Mouse (Mus musculus) myocyte (in vitro differentiated cells): ENCODE measurements at regions not wholly inside any gene's neighbourhood (a gene's known extent, or its start where the extent isn't known, plus 50 kb on each side); places are given as distances from the start of the nearest gene placed in this dataset.

Experiments
- H3K27me3 ChIP-seq: one replicate; pipeline ENCODE4 v1.6.1; 2011; ENCODE audit not compliant: control insufficient read depth, insufficient read depth, insufficient read length
- H3K36me3 ChIP-seq: one replicate; pipeline ENCODE4 v1.6.1; 2011; ENCODE audit not compliant: control insufficient read depth, insufficient read depth
- H3K4me2 ChIP-seq: one replicate; pipeline ENCODE4 v1.6.1; 2011; ENCODE audit warnings: low read depth, control low read depth
- H3K4me3 ChIP-seq: one replicate; pipeline ENCODE4 v1.5.1; 2011; ENCODE audit warnings: mild to moderate bottlenecking, control low read depth, moderate library complexity
- H3K79me2 ChIP-seq: one replicate; pipeline ENCODE4 v1.6.1; 2011; ENCODE audit not compliant: control insufficient read depth, insufficient read depth
- H3ac ChIP-seq: one replicate; pipeline ENCODE4 v1.6.1; 2011; ENCODE audit not compliant: control insufficient read depth, insufficient read length
- CEBPB ChIP-seq: IDR thresholded peaks from 2 replicates; pipeline ENCODE4 v1.6.1; 2011; ENCODE audit warnings: mild to moderate bottlenecking, moderate library complexity; ENCODE audit not compliant: poor library complexity, insufficient read depth, severe bottlenecking
- E2F4 ChIP-seq: IDR thresholded peaks from one replicate; pipeline ENCODE4 v1.6.1; 2011; ENCODE audit warnings: mild to moderate bottlenecking, control low read depth, moderate library complexity; ENCODE audit not compliant: insufficient read depth
- MAX ChIP-seq: IDR thresholded peaks from one replicate; pipeline ENCODE4 v1.6.1; 2011; ENCODE audit warnings: low read depth, mild to moderate bottlenecking, control low read depth
- MYOD1 ChIP-seq, 3 experiments: IDR thresholded peaks; one replicate each; pipeline ENCODE4 v1.6.1; 2011; ENCODE audit warnings: control low read depth in 2 of 3, low read depth in 2 of 3, mild to moderate bottlenecking in 2 of 3, moderate library complexity in 1 of 3; ENCODE audit not compliant: insufficient read length in 2 of 3, control insufficient read depth in 1 of 3
- MYOG ChIP-seq, 3 experiments: IDR thresholded peaks; one replicate each; pipeline ENCODE4 v1.6.1; 2011; ENCODE audit warnings: control low read depth in 2 of 3, low read depth in 2 of 3, mild to moderate bottlenecking in 2 of 3; ENCODE audit not compliant: insufficient read length in 2 of 3, control insufficient read depth in 1 of 3, insufficient read depth in 1 of 3
- POLR2A ChIP-seq: IDR thresholded peaks from one replicate; pipeline ENCODE4 v1.6.1; 2011; ENCODE audit warnings: low read depth, mild to moderate bottlenecking, control low read depth, moderate library complexity; ENCODE audit not compliant: insufficient read length
- POLR2AphosphoS2 ChIP-seq: IDR thresholded peaks from one replicate; pipeline ENCODE4 v1.6.1; 2011; ENCODE audit warnings: low read depth, control low read depth; ENCODE audit not compliant: insufficient read length
- REST ChIP-seq: IDR thresholded peaks from one replicate; pipeline ENCODE4 v1.6.1; 2011; ENCODE audit warnings: mild to moderate bottlenecking, control low read depth, moderate library complexity; ENCODE audit not compliant: insufficient read depth, insufficient read length
- SRF ChIP-seq: IDR thresholded peaks from one replicate; pipeline ENCODE4 v1.6.1; 2011; ENCODE audit warnings: low read depth; ENCODE audit not compliant: control insufficient read depth, insufficient read length
- TCF12 ChIP-seq: IDR thresholded peaks from one replicate; pipeline ENCODE4 v1.6.1; 2011; ENCODE audit warnings: mild to moderate bottlenecking, control low read depth; ENCODE audit not compliant: poor library complexity, insufficient read depth, severe bottlenecking
- TCF3 ChIP-seq: IDR thresholded peaks from one replicate; pipeline ENCODE4 v1.6.1; 2011; ENCODE audit warnings: low read depth, control low read depth; ENCODE audit not compliant: insufficient read length
- USF1 ChIP-seq: IDR thresholded peaks from one replicate; pipeline ENCODE4 v1.6.1; 2011; ENCODE audit warnings: low read depth, mild to moderate bottlenecking, control low read depth, moderate library complexity

DNA sequence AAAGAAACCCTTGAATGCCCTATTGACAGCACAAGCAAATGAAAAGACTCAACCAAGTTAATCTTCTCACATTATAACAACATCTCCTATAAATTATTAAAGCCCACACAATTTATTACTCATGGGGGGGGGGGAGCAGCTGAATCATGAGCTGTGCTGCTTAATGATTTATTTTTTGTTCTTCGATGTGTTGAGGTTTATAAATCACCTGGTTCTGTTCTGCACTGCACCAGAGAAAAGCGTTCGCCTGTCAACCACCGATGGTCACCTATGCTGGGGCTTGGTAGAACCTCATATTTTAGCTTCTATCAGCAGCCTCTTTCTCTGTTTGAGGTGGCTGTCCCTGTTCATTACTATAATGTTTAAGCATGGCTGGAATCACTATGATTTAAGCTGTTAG is 174.4 kb upstream of the Adgrl2 start:
- TF ChIP-seq POLR2A (no peak), TCF12 (no peak), POLR2AphosphoS2 (no peak), TCF3 (no peak), SRF (no peak), MYOG (IDR thresholded peaks at IDR 0.05; ENCODE audit: control insufficient read depth in 1 of 3, insufficient read depth in 1 of 3, insufficient read length in 2 of 3, low read depth in 2 of 3) (no peak), MAX (no peak), MYOD1 (IDR thresholded peaks at IDR 0.05; ENCODE audit: control insufficient read depth in 1 of 3, insufficient read length in 2 of 3, low read depth in 2 of 3) (no peak), CEBPB (no peak), E2F4 (no peak), USF1 (no peak), REST (no peak)
- Histone ChIP-seq H3ac (no peak overlapping the region), H3K27me3 (no peaks in the 10 kb centered on the region), H3K4me2 (no peak overlapping the region), H3K79me2 (no peaks in the 10 kb centered on the region), H3K4me3 (no peak overlapping the region), H3K36me3 (no peaks in the 10 kb centered on the region)

DNA sequence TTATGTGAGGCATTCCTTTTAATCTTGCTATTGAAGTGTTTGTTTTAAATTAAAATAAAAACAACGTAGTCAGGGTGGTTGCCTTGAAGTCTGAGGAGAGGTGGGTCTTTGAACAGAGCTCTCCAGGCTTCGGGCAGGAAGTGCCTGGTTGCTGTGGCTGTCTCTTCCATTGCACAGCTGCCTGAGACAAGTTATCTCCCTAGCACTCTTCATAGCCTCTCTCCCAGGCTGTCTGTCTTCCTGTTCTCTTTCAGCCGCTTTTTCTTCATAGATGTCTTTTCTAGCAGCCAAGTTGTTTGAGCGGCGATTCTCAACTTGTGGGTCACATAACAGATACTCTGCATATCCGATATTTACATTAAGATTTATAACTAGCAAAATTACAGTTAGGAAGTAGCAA is 173.2 kb upstream of the Adgrl2 start:
- Histone ChIP-seq H3ac (no peak overlapping the region), H3K79me2 (no peaks in the 10 kb centered on the region), H3K36me3 (no peaks in the 10 kb centered on the region), H3K4me2 (no peak overlapping the region), H3K4me3 (no peak overlapping the region), H3K27me3 (no peaks in the 10 kb centered on the region)
- TF ChIP-seq TCF12 (no peak), MYOG (IDR thresholded peaks at IDR 0.05; ENCODE audit: control insufficient read depth in 1 of 3, insufficient read depth in 1 of 3, insufficient read length in 2 of 3, low read depth in 2 of 3) (no peak), E2F4 (no peak), REST (no peak), POLR2A (no peak)

DNA sequence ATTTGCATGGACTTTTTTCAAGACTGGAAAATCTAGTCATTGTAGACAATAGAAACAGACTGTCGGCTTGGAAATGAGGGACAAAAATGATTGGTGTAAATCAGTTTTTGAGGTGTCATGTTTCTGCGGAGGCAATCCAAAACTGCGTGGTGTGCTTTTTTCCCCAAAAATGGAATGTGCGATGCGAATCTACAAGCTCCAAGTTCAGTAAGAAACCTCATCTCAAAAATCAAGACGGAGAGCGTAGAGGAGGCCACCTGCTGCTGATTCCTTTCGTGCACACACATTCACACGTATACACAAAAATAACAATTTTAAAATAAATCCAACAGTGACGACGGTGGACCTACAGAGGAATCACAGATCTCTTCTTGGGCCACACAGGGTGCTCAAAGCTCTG is 170.5 kb upstream of the Adgrl2 start:
- Histone ChIP-seq H3K79me2 (no peaks in the 10 kb centered on the region), H3K4me3 (no peak overlapping the region), H3K27me3 (no peaks in the 10 kb centered on the region), H3K36me3 (no peaks in the 10 kb centered on the region), H3ac (no peak overlapping the region), H3K4me2 (no peak overlapping the region)
- TF ChIP-seq CEBPB: no peak

DNA sequence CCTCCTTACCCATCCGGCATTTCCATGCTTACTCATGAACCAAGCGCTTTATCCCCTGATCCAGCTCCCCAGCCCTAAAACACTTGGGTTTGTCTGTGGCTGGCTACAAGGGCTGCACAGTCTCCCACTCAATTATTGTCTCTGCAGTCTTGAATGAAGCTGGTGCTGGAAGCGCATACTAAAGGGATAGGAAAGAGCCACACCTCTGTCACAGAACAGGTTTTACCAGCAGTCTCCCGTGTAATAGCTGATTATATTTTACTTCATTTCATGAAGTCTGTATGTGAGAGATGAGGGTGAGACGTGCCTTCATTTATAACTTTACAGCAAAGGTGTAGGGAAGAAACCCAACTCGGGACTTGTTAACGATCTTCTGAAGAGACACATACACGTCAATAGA is 167.0 kb upstream of the Adgrl2 start:
- no peak for TF ChIP-seq REST
- TF ChIP-seq TCF3: no peak
- no peak for TF ChIP-seq TCF12
- TF ChIP-seq POLR2A: no peak
- no peak for TF ChIP-seq MYOD1 (IDR thresholded peaks at IDR 0.05; ENCODE audit: control insufficient read depth in 1 of 3, insufficient read length in 2 of 3, low read depth in 2 of 3)
- no peak for TF ChIP-seq SRF
- no peak for TF ChIP-seq CEBPB
- no peak for TF ChIP-seq USF1
- no peak for TF ChIP-seq E2F4
- TF ChIP-seq MYOG (IDR thresholded peaks at IDR 0.05; ENCODE audit: control insufficient read depth in 1 of 3, insufficient read depth in 1 of 3, insufficient read length in 2 of 3, low read depth in 2 of 3): no peak
- no peak for TF ChIP-seq MAX
- TF ChIP-seq POLR2AphosphoS2: no peak
- no peaks in the 10 kb centered on the region for H3K79me2 ChIP-seq
- H3K4me2 ChIP-seq: no peak overlapping the region
- no peak overlapping the region for H3K4me3 ChIP-seq
- no peak overlapping the region for H3ac ChIP-seq
- no peaks in the 10 kb centered on the region for H3K27me3 ChIP-seq
- no peaks in the 10 kb centered on the region for H3K36me3 ChIP-seq

DNA sequence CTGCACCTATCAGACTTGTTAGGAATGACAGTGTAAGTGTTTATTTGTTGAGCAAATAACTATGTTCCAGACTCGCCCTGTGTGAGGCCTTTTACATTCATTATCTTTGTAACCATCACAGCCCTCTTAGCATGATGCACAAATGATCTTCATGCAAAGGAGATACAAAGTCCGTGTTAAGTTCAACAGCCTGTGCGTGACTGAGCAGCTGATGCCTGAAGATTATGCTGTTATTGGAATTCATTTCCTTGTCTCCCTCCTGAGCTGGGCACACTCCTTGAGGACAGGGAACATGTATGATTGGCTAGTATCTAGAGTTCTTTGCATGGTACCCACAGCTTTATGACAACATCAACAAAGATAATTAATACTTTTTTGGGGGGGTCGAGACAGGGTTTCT is 162.0 kb upstream of the Adgrl2 start:
- Histone ChIP-seq H3ac (no peak overlapping the region), H3K36me3 (no peaks in the 10 kb centered on the region), H3K4me3 (no peak overlapping the region), H3K27me3 (no peaks in the 10 kb centered on the region), H3K79me2 (no peaks in the 10 kb centered on the region), H3K4me2 (no peak overlapping the region)
- TF ChIP-seq REST: no peak
- TF ChIP-seq MYOG (IDR thresholded peaks at IDR 0.05; ENCODE audit: control insufficient read depth in 1 of 3, insufficient read depth in 1 of 3, insufficient read length in 2 of 3, low read depth in 2 of 3): no peak
- TF ChIP-seq CEBPB: no peak
- no peak for TF ChIP-seq POLR2AphosphoS2

DNA sequence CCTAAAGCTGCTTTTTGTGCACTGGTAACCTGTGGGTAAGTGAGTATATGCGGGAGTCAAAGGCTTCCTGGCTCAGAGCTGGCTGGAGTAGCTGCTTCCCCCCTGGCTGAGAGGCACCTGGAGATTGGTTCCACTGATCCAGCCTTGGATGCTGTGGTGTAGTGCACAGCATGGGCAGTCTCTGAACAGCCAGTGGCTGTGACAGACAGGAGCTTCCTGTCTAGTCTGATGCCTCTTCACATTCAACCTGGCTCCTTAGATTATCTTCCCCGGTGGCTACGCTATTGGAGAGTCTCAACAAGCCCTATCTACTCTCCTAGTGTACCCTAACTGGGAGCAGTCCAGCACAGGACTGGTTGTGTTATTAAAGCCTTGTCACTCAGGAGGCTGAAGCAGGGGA is 160.4 kb upstream of the Adgrl2 start:
- H3K27me3 ChIP-seq: no peaks in the 10 kb centered on the region
- TF ChIP-seq SRF (no peak), TCF12 (no peak), CEBPB (no peak), MYOG (IDR thresholded peaks at IDR 0.05; ENCODE audit: control insufficient read depth in 1 of 3, insufficient read depth in 1 of 3, insufficient read length in 2 of 3, low read depth in 2 of 3) (no peak), MYOD1 (IDR thresholded peaks at IDR 0.05; ENCODE audit: control insufficient read depth in 1 of 3, insufficient read length in 2 of 3, low read depth in 2 of 3) (no peak), MAX (no peak), E2F4 (no peak), POLR2AphosphoS2 (no peak), TCF3 (no peak)
- H3K36me3 ChIP-seq: no peaks in the 10 kb centered on the region
- no peak overlapping the region for H3ac ChIP-seq
- no peak overlapping the region for H3K4me3 ChIP-seq
- H3K79me2 ChIP-seq: no peaks in the 10 kb centered on the region
- no peak overlapping the region for H3K4me2 ChIP-seq
